Mouse (Mus musculus): ENCODE results near the gene Pard3. TPM values are rescaled to one million over a fixed set of nuclear protein-coding genes. Genes with fewer than 3 reads are reported as not detected.

Pard3 gene
- polyA plus RNA-seq, 1 experiment from 2014 or later: 27.3 TPM

GRCm38 (mm10) chr8:127136781-127137180, 73.1 kb downstream of the Pard3 start:
- no peak for ATAC-seq (ENCODE audit: low FRiP score, low TSS enrichment)
- no peak overlapping the region for H3K4me3 ChIP-seq (replicated peaks; ENCODE audit: low read depth, low read length)
- H3K9ac ChIP-seq (replicated peaks; ENCODE audit: low read length): no peak overlapping the region
- no peak for DNase-seq
- H3K27ac ChIP-seq (replicated peaks; ENCODE audit: low read depth, low read length): no peak overlapping the region
- no peaks in the 10 kb centered on the region for H3K36me3 ChIP-seq (ENCODE audit: control insufficient read depth, insufficient read depth, low read length)
- WGBS: 95% methylated on average over 2 of the region's 2 CpGs
- no peaks in the 10 kb centered on the region for H3K9me3 ChIP-seq (ENCODE audit: control insufficient read depth, low read length)
- H3K4me2 ChIP-seq (ENCODE audit: low read length): no peak overlapping the region
- no peaks in the 10 kb centered on the region for H3K4me1 ChIP-seq (ENCODE audit: control insufficient read depth, insufficient read depth, low read length)
- H3K27me3 ChIP-seq (ENCODE audit: control insufficient read depth, insufficient read depth, low read length): no peaks in the 10 kb centered on the region

- Histone ChIP-seq H3K36me3 (ENCODE audit: control insufficient read depth, insufficient read depth, low read length) (no peaks in the 10 kb centered on the region), H3K4me3 (replicated peaks; ENCODE audit: low read depth, low read length) (no peak overlapping the region), H3K27ac (replicated peaks; ENCODE audit: low read depth, low read length) (no peak overlapping the region), H3K4me2 (ENCODE audit: low read length) (no peak overlapping the region), H3K4me1 (ENCODE audit: control insufficient read depth, insufficient read depth, low read length) (no peaks in the 10 kb centered on the region), H3K9me3 (ENCODE audit: control insufficient read depth, low read length) (no peaks in the 10 kb centered on the region), H3K9ac (replicated peaks; ENCODE audit: low read length) (no peak overlapping the region), H3K27me3 (ENCODE audit: control insufficient read depth, insufficient read depth, low read length) (no peaks in the 10 kb centered on the region)
- ATAC-seq (ENCODE audit: low FRiP score, low TSS enrichment) (no peak; the same call in 1 of the 2 replicates), DNase-seq (peak; percentile 90)
- WGBS: 56% methylated on average over 1 of the region's 1 CpGs
Measured at GRCm38 (mm10) chr8:127139154-127139553, 75.5 kb downstream of the Pard3 start.

GRCm38 (mm10) chr8:127140945-127141344, 77.3 kb downstream of the Pard3 start:
- H3K4me2 ChIP-seq (ENCODE audit: low read length): no peak overlapping the region
- DNase-seq: no peak
- no peaks in the 10 kb centered on the region for H3K27me3 ChIP-seq (ENCODE audit: control insufficient read depth, insufficient read depth, low read length)
- no peaks in the 10 kb centered on the region for H3K4me1 ChIP-seq (ENCODE audit: control insufficient read depth, insufficient read depth, low read length)
- H3K9ac ChIP-seq (replicated peaks; ENCODE audit: low read length): no peak overlapping the region
- H3K9me3 ChIP-seq (ENCODE audit: control insufficient read depth, low read length): no peaks in the 10 kb centered on the region
- ATAC-seq (ENCODE audit: low FRiP score, low TSS enrichment): no peak
- H3K36me3 ChIP-seq (ENCODE audit: control insufficient read depth, insufficient read depth, low read length): no peaks in the 10 kb centered on the region
- H3K27ac ChIP-seq (replicated peaks; ENCODE audit: low read depth, low read length): no peak overlapping the region
- WGBS: 98% methylated on average over 2 of the region's 2 CpGs
- no peak overlapping the region for H3K4me3 ChIP-seq (replicated peaks; ENCODE audit: low read depth, low read length)

- 76% methylated on average over 7 of the region's 7 CpGs for WGBS
Measured at GRCm38 (mm10) chr8:127143641-127144040, 79.9 kb downstream of the Pard3 start.

GRCm38 (mm10) chr8:127144562-127144961, 80.9 kb downstream of the Pard3 start:
- Histone ChIP-seq H3K9ac (replicated peaks; ENCODE audit: low read length) (no peak overlapping the region), H3K4me3 (replicated peaks; ENCODE audit: low read depth, low read length) (no peak overlapping the region), H3K36me3 (ENCODE audit: control insufficient read depth, insufficient read depth, low read length) (no peaks in the 10 kb centered on the region), H3K27ac (replicated peaks; ENCODE audit: low read depth, low read length) (no peak overlapping the region), H3K27me3 (ENCODE audit: control insufficient read depth, insufficient read depth, low read length) (no peaks in the 10 kb centered on the region), H3K4me2 (ENCODE audit: low read length) (no peak overlapping the region), H3K4me1 (ENCODE audit: control insufficient read depth, insufficient read depth, low read length) (0 out of 2 replicates have a peak, but pooled peaks cover 2% of the 10 kb centered on the region), H3K9me3 (ENCODE audit: control insufficient read depth, low read length) (no peaks in the 10 kb centered on the region)
- DNase-seq (no peak), ATAC-seq (ENCODE audit: low FRiP score, low TSS enrichment) (no peak)
- WGBS: 62% methylated on average over 4 of the region's 4 CpGs

More at GRCm38 (mm10) chr8:127143641-127144040, 79.9 kb downstream of the Pard3 start:
- Histone ChIP-seq H3K27ac (replicated peaks; ENCODE audit: low read depth, low read length) (no peak overlapping the region), H3K4me3 (replicated peaks; ENCODE audit: low read depth, low read length) (no peak overlapping the region), H3K9me3 (ENCODE audit: control insufficient read depth, low read length) (no peaks in the 10 kb centered on the region), H3K9ac (replicated peaks; ENCODE audit: low read length) (no peak overlapping the region), H3K27me3 (ENCODE audit: control insufficient read depth, insufficient read depth, low read length) (no peaks in the 10 kb centered on the region), H3K4me1 (ENCODE audit: control insufficient read depth, insufficient read depth, low read length) (0 out of 2 replicates have a peak, but pooled peaks cover 1% of the 10 kb centered on the region), H3K4me2 (ENCODE audit: low read length) (no peak overlapping the region), H3K36me3 (ENCODE audit: control insufficient read depth, insufficient read depth, low read length) (no peaks in the 10 kb centered on the region)
- DNase-seq: no peak
- no peak for ATAC-seq (ENCODE audit: low FRiP score, low TSS enrichment)

GRCm38 (mm10) chr8:127145135-127145534, 81.4 kb downstream of the Pard3 start:
- H3K4me3 ChIP-seq (replicated peaks; ENCODE audit: low read depth, low read length): no peak overlapping the region
- DNase-seq (no peak), ATAC-seq (ENCODE audit: low FRiP score, low TSS enrichment) (no peak)
- WGBS: 70% methylated on average over 4 of the region's 4 CpGs
- no peak overlapping the region for H3K27ac ChIP-seq (replicated peaks; ENCODE audit: low read depth, low read length)
- H3K36me3 ChIP-seq (ENCODE audit: control insufficient read depth, insufficient read depth, low read length): no peaks in the 10 kb centered on the region
- 0 out of 2 replicates have a peak, but pooled peaks cover 2% of the 10 kb centered on the region for H3K4me1 ChIP-seq (ENCODE audit: control insufficient read depth, insufficient read depth, low read length)
- no peaks in the 10 kb centered on the region for H3K27me3 ChIP-seq (ENCODE audit: control insufficient read depth, insufficient read depth, low read length)
- H3K9me3 ChIP-seq (ENCODE audit: control insufficient read depth, low read length): no peaks in the 10 kb centered on the region
- H3K4me2 ChIP-seq (ENCODE audit: low read length): no peak overlapping the region
- no peak overlapping the region for H3K9ac ChIP-seq (replicated peaks; ENCODE audit: low read length)

- no peaks in the 10 kb centered on the region for H3K27me3 ChIP-seq (ENCODE audit: control insufficient read depth, insufficient read depth, low read length)
- H3K4me1 ChIP-seq (ENCODE audit: control insufficient read depth, insufficient read depth, low read length): 0 out of 2 replicates have a peak, but pooled peaks cover 6% of the 10 kb centered on the region
- H3K4me3 ChIP-seq (replicated peaks; ENCODE audit: low read depth, low read length): no peak overlapping the region
- no peak overlapping the region for H3K27ac ChIP-seq (replicated peaks; ENCODE audit: low read depth, low read length)
- 72% methylated on average over 4 of the region's 4 CpGs for WGBS
- H3K36me3 ChIP-seq (ENCODE audit: control insufficient read depth, insufficient read depth, low read length): no peaks in the 10 kb centered on the region
- H3K9me3 ChIP-seq (ENCODE audit: control insufficient read depth, low read length): no peaks in the 10 kb centered on the region
- no peak overlapping the region for H3K4me2 ChIP-seq (ENCODE audit: low read length)
- ATAC-seq (ENCODE audit: low FRiP score, low TSS enrichment) (no peak), DNase-seq (no peak)
- H3K9ac ChIP-seq (replicated peaks; ENCODE audit: low read length): no peak overlapping the region
Measured at GRCm38 (mm10) chr8:127146055-127146454, 82.4 kb downstream of the Pard3 start.

- H3K27me3 ChIP-seq (ENCODE audit: control insufficient read depth, insufficient read depth, low read length): no peaks in the 10 kb centered on the region
- DNase-seq: peak; percentile 13
- no peaks in the 10 kb centered on the region for H3K9me3 ChIP-seq (ENCODE audit: control insufficient read depth, low read length)
- H3K36me3 ChIP-seq (ENCODE audit: control insufficient read depth, insufficient read depth, low read length): no peaks in the 10 kb centered on the region
- 67% methylated on average over 7 of the region's 7 CpGs for WGBS
- H3K4me1 ChIP-seq (ENCODE audit: control insufficient read depth, insufficient read depth, low read length): peaks cover 9% of the 10 kb centered on the region; the same call in 1 of the 2 replicates
- no peak overlapping the region for H3K9ac ChIP-seq (replicated peaks; ENCODE audit: low read length)
- no peak for ATAC-seq (ENCODE audit: low FRiP score, low TSS enrichment)
- H3K4me2 ChIP-seq (ENCODE audit: low read length): no peak overlapping the region
- no peak overlapping the region for H3K4me3 ChIP-seq (replicated peaks; ENCODE audit: low read depth, low read length)
- H3K27ac ChIP-seq (replicated peaks; ENCODE audit: low read depth, low read length): no peak overlapping the region
Measured at GRCm38 (mm10) chr8:127148821-127149220, 85.1 kb downstream of the Pard3 start.

- Histone ChIP-seq H3K9me3 (ENCODE audit: control insufficient read depth, low read length) (no peaks in the 10 kb centered on the region), H3K4me3 (replicated peaks; ENCODE audit: low read depth, low read length) (no peak overlapping the region), H3K36me3 (ENCODE audit: control insufficient read depth, insufficient read depth, low read length) (no peaks in the 10 kb centered on the region), H3K4me2 (ENCODE audit: low read length) (no peak overlapping the region), H3K4me1 (ENCODE audit: control insufficient read depth, insufficient read depth, low read length) (peaks cover 9% of the 10 kb centered on the region; the same call in 1 of the 2 replicates), H3K9ac (replicated peaks; ENCODE audit: low read length) (no peak overlapping the region), H3K27me3 (ENCODE audit: control insufficient read depth, insufficient read depth, low read length) (no peaks in the 10 kb centered on the region), H3K27ac (replicated peaks; ENCODE audit: low read depth, low read length) (no peak overlapping the region)
- DNase-seq: no peak
- 83% methylated on average over 4 of the region's 4 CpGs for WGBS
- ATAC-seq (ENCODE audit: low FRiP score, low TSS enrichment): no peak
Measured at GRCm38 (mm10) chr8:127150645-127151044, 87.0 kb downstream of the Pard3 start.

Measured in midbrain, embryonic 14.5 days (tissue).